ENCODE assay signal across 8 mouse cellular contexts in genomic region chr4:126262119-126262807, GRCm38 (mm10). TPM values are rescaled to one million over a fixed set of nuclear protein-coding genes. Genes with fewer than 3 reads are reported as not detected.
DNase-seq lines count a peak whose midpoint lies in the region; ATAC-seq and TF ChIP-seq lines count a peak whose summit lies in the region.

TSS of gene Trappc3 (plus strand) at chr4:126262325.

- no peaks in the 10 kb centered on the region for H3K9me3 ChIP-seq in MEL (replicated peaks; ENCODE audit: insufficient read depth, low read length)
- no peaks in the 10 kb centered on the region for H3K9me3 ChIP-seq in forebrain, postnatal 0 days (ENCODE audit: low read length)
- H3K9me3 ChIP-seq in lung, embryonic 15.5 days = no peaks in the 10 kb centered on the region

- under 1% methylated on average over 46 of the region's 46 CpGs for WGBS in cerebellum, adult 2 months
- under 1% methylated on average over 46 of the region's 46 CpGs for WGBS in forebrain, postnatal 0 days
- WGBS in lung, embryonic 15.5 days = under 1% methylated on average over 46 of the region's 46 CpGs

- peak; percentile 92 to 100 (median 97) for TF ChIP-seq CTCF in MEL (IDR thresholded peaks at IDR 0.05 in 2 of 3, conservative IDR thresholded peaks at IDR 0.05 in 1 of 3; ENCODE audit: control insufficient read depth in 1 of 3, insufficient read depth in 1 of 3, low read depth in 2 of 3, low read length in 3 of 3, poor library complexity in 1 of 3, severe bottlenecking in 1 of 3)
- peak; percentile 95 for TF ChIP-seq CTCF in cerebellum, adult 2 months (IDR thresholded peaks at IDR 0.05; ENCODE audit: borderline replicate concordance, insufficient read depth, low read depth, low read length)
- peak; percentile 99 for TF ChIP-seq CTCF in forebrain, postnatal 0 days (IDR thresholded peaks at IDR 0.05; ENCODE audit: low read depth)

- peaks cover 0 to 11% of the 10 kb centered on the region in 2 experiments; a peak in 2 of 4 replicates for H3K36me3 ChIP-seq in MEL (ENCODE audit: control insufficient read depth in 1 of 2, insufficient read depth in 2 of 2, low read length in 2 of 2)
- H3K36me3 ChIP-seq in forebrain, postnatal 0 days (ENCODE audit: insufficient read depth) = peaks cover 4% of the 10 kb centered on the region; the same call in 1 of the 2 replicates
- no peaks in the 10 kb centered on the region for H3K36me3 ChIP-seq in lung, embryonic 15.5 days

- TF ChIP-seq EP300 in MEL (IDR thresholded peaks at IDR 0.05; ENCODE audit: low read depth in 1 of 2, low read length in 2 of 2) = no peak; a peak in 1 of 4 replicates

- peaks cover 7% of the 10 kb centered on the region for H3K79me2 ChIP-seq in MEL (ENCODE audit: control insufficient read depth, insufficient read depth, low read length, poor library complexity)

- peak within 1 kb of the TSS; percentile 62 for H3K4me2 ChIP-seq in forebrain, postnatal 0 days (ENCODE audit: low read depth)
- H3K4me2 ChIP-seq in lung, embryonic 15.5 days = peak within 1 kb of the TSS; percentile 81

- H3K27ac ChIP-seq in MEL (ENCODE audit: control insufficient read depth, low read depth, low read length) = peak within 1 kb of the TSS; percentile 38
- peak within 1 kb of the TSS; percentile 77 for H3K27ac ChIP-seq in cerebellum, adult 2 months (ENCODE audit: insufficient read depth, low read length)
- H3K27ac ChIP-seq in forebrain, postnatal 0 days (ENCODE audit: low read depth, low read length) = no peak within 1 kb of the TSS
- H3K27ac ChIP-seq in lung, embryonic 15.5 days = peak within 1 kb of the TSS; percentile 97

- TF ChIP-seq RAD21 in MEL (IDR thresholded peaks at IDR 0.05; ENCODE audit: low read depth, low read length) = no peak; the same call in none of the 2 replicates

- peak; percentile 99 for ATAC-seq in forebrain, postnatal 0 days
- ATAC-seq in lung, embryonic 15.5 days (ENCODE audit: borderline replicate concordance, extremely low read depth, low FRiP score, low TSS enrichment) = peak; percentile 89

- H3K4me1 ChIP-seq in MEL (ENCODE audit: control insufficient read depth in 1 of 2, insufficient read depth in 2 of 2, low read length in 2 of 2) = peaks cover 2 to 18% of the 10 kb centered on the region in 2 experiments; a peak in 3 of 4 replicates
- peaks cover 22% of the 10 kb centered on the region for H3K4me1 ChIP-seq in cerebellum, adult 2 months (ENCODE audit: control insufficient read depth, insufficient read depth, low read length)
- H3K4me1 ChIP-seq in forebrain, postnatal 0 days (ENCODE audit: insufficient read depth) = peaks cover 10% of the 10 kb centered on the region
- peaks cover 50% of the 10 kb centered on the region for H3K4me1 ChIP-seq in lung, embryonic 15.5 days

- no peaks in the 10 kb centered on the region for H3K27me3 ChIP-seq in MEL (ENCODE audit: control insufficient read depth in 1 of 2, insufficient read depth in 2 of 2, low read length in 2 of 2)
- H3K27me3 ChIP-seq in cerebellum, adult 2 months (ENCODE audit: control insufficient read depth, insufficient read depth, low read length) = no peaks in the 10 kb centered on the region
- H3K27me3 ChIP-seq in forebrain, postnatal 0 days (ENCODE audit: insufficient read depth, low read length) = no peaks in the 10 kb centered on the region; the same call in 1 of the 2 replicates
- H3K27me3 ChIP-seq in lung, embryonic 15.5 days = no peaks in the 10 kb centered on the region

- peak; percentile 61 to 76; a peak in 3 of 4 replicates for TF ChIP-seq POLR2A in MEL (IDR thresholded peaks at IDR 0.05; ENCODE audit: control insufficient read depth in 1 of 2, insufficient read depth in 1 of 2, low read depth in 1 of 2, low read length in 2 of 2, poor library complexity in 1 of 2)
- peak; percentile 66; the same call in 1 of the 2 replicates for TF ChIP-seq POLR2A in cerebellum, adult 2 months (IDR thresholded peaks at IDR 0.05; ENCODE audit: borderline replicate concordance, insufficient read depth, low read length)

- peak; percentile 98 for DNase-seq in MEL (ENCODE audit: low read depth, low spot score)
- peak; percentile 100 for DNase-seq in cerebellum, adult 2 months
- peak; percentile 98 for DNase-seq in forebrain, postnatal 0 days
- DNase-seq in heart, postnatal 4 days = peak; percentile 100
- peak; percentile 99 to 100 for DNase-seq in layer of hippocampus, adult 8-10 months (ENCODE audit: low spot score in 2 of 2)
- DNase-seq in ovary, adult 18-20 months (ENCODE audit: low spot score) = peak; percentile 99
- peak; percentile 97 for DNase-seq in thymus, postnatal 0 days (ENCODE audit: low spot score)

- H3K9ac ChIP-seq in MEL (ENCODE audit: control insufficient read depth, low read depth, low read length, poor library complexity, severe bottlenecking) = peak within 1 kb of the TSS; percentile 97
- H3K9ac ChIP-seq in forebrain, postnatal 0 days = peak within 1 kb of the TSS; percentile 79
- H3K9ac ChIP-seq in lung, embryonic 15.5 days = peak within 1 kb of the TSS; percentile 87

- H3K4me3 ChIP-seq in MEL (ENCODE audit: control insufficient read depth in 1 of 2, insufficient read depth in 1 of 2, low read depth in 2 of 2, low read length in 2 of 2) = peak within 1 kb of the TSS; percentile 90 to 99
- H3K4me3 ChIP-seq in cerebellum, adult 2 months (replicated peaks; ENCODE audit: insufficient read depth, low read depth, low read length) = peak within 1 kb of the TSS; percentile 97
- H3K4me3 ChIP-seq in forebrain, postnatal 0 days (ENCODE audit: low read depth, low read length) = peak within 1 kb of the TSS; percentile 67
- H3K4me3 ChIP-seq in lung, embryonic 15.5 days = peak within 1 kb of the TSS; percentile 66

TF ChIP-seq in MEL, 35 proteins besides CTCF, POLR2A, EP300 and RAD21 (continues in another document):
- TF ChIP-seq KAT2A (conservative IDR thresholded peaks at IDR 0.05; ENCODE audit: low read depth, low read length) = peak; percentile 87
- peak; percentile 59; the same call in 1 of the 2 replicates for TF ChIP-seq MYC (IDR thresholded peaks at IDR 0.05; ENCODE audit: low read depth, low read length)
- no peak for TF ChIP-seq GATA1 (IDR thresholded peaks at IDR 0.05; ENCODE audit: low read depth, low read length)
- peak; percentile 72 for TF ChIP-seq TCF12 (IDR thresholded peaks at IDR 0.05; ENCODE audit: low read depth, low read length)
- TF ChIP-seq BHLHE40 (IDR thresholded peaks at IDR 0.05; ENCODE audit: borderline replicate concordance, low read depth, low read length) = peak; percentile 55
- peak; percentile 65; the same call in 1 of the 2 replicates for TF ChIP-seq ZMIZ1 (IDR thresholded peaks at IDR 0.05; ENCODE audit: low read depth, low read length)
- no peak; the same call in 1 of the 2 replicates for TF ChIP-seq CHD2 (IDR thresholded peaks at IDR 0.05; ENCODE audit: low read length)
- TF ChIP-seq MAX (IDR thresholded peaks at IDR 0.05; ENCODE audit: low read length) = peak; percentile 55
- no peak for TF ChIP-seq MYB (IDR thresholded peaks at IDR 0.05; ENCODE audit: low read depth, low read length)
- TF ChIP-seq RCOR1 (IDR thresholded peaks at IDR 0.05; ENCODE audit: low read depth, low read length) = 0 out of 2 replicates have a peak, but pooled peaks have one; percentile 8
- peak; percentile 99 for TF ChIP-seq NRF1 (IDR thresholded peaks at IDR 0.05; ENCODE audit: insufficient read depth, low read depth, low read length, poor library complexity, severe bottlenecking)
- peak; percentile 50 for TF ChIP-seq USF1 (IDR thresholded peaks at IDR 0.05; ENCODE audit: low read depth, low read length)
- TF ChIP-seq JUND (IDR thresholded peaks at IDR 0.05; ENCODE audit: low read depth, low read length) = no peak
- TF ChIP-seq ZC3H11A (IDR thresholded peaks at IDR 0.05; ENCODE audit: low read depth, low read length) = peak; percentile 92
- TF ChIP-seq TBP (IDR thresholded peaks at IDR 0.05; ENCODE audit: low read depth, low read length) = peak; percentile 68; the same call in 1 of the 2 replicates
- TF ChIP-seq ELF1 (IDR thresholded peaks at IDR 0.05; ENCODE audit: low read depth, low read length) = peak; percentile 99
- peak; percentile 99 for TF ChIP-seq HCFC1 (IDR thresholded peaks at IDR 0.05; ENCODE audit: low read depth, low read length)
- peak; percentile 91 for TF ChIP-seq MAZ (IDR thresholded peaks at IDR 0.05; ENCODE audit: low read depth, low read length)
- no peak for TF ChIP-seq MAFK (IDR thresholded peaks at IDR 0.05; ENCODE audit: borderline replicate concordance, low read depth, low read length)
- TF ChIP-seq MEF2A (IDR thresholded peaks at IDR 0.05; ENCODE audit: extremely low read depth, insufficient replicate concordance, low read depth, low read length, poor library complexity, severe bottlenecking) = no peak
- peak; percentile 72 for TF ChIP-seq NELFE (IDR thresholded peaks at IDR 0.05; ENCODE audit: low read depth, low read length)
- peak; percentile 98 for TF ChIP-seq SIN3A (IDR thresholded peaks at IDR 0.05; ENCODE audit: low read length)
- TF ChIP-seq ETS1 (IDR thresholded peaks at IDR 0.05; ENCODE audit: low read depth, low read length) = peak; percentile 42; the same call in 1 of the 2 replicates
- TF ChIP-seq TAL1 (IDR thresholded peaks at IDR 0.05; ENCODE audit: low read length) = no peak
- TF ChIP-seq UBTF (IDR thresholded peaks at IDR 0.05; ENCODE audit: borderline replicate concordance, insufficient read depth, low read depth, low read length) = no peak
- peak; percentile 40 for TF ChIP-seq ZNF384 (IDR thresholded peaks at IDR 0.05; ENCODE audit: low read depth, low read length)
- peak; percentile 97 for TF ChIP-seq SMC3 (IDR thresholded peaks at IDR 0.05; ENCODE audit: low read depth, low read length)
- peak; percentile 78; the same call in 1 of the 2 replicates for TF ChIP-seq POLR2AphosphoS2 (IDR thresholded peaks at IDR 0.05; ENCODE audit: low read length)
- no peak for TF ChIP-seq POLR2AphosphoS5 (IDR thresholded peaks at IDR 0.05; ENCODE audit: borderline replicate concordance, low read depth, low read length)
- no peak for TF ChIP-seq ZKSCAN1 (IDR thresholded peaks at IDR 0.05; ENCODE audit: low read depth, low read length)

RNA-seq across cellular contexts. Expression of gene Trappc3, which starts in this region (rescaled TPM):
- 66.6 and 71.0 TPM in 2 replicates for total RNA-seq in MEL (2012; rRNA removed)
- polyA plus RNA-seq in MEL (2012; ENCODE audit: insufficient read depth in 1 of 2, insufficient read length in 2 of 2, low read depth in 1 of 2, low replicate concordance in 2 of 2, missing spikeins in 1 of 2) = 10 to 100 TPM in 1 of 2 experiments, not detected in 1; 72.0 TPM
- polyA plus RNA-seq in cerebellum, adult 2 months (2012; rRNA removed) = 175 TPM in 2 replicates
- 143 TPM in 2 replicates for total RNA-seq in forebrain, postnatal 0 days (2014; rRNA removed)
- polyA plus RNA-seq in forebrain, postnatal 0 days (2015; fragmentation: Nextera tagmentation; extraction: Ambion mirVana) = 199 and 202 TPM in 2 replicates
- total RNA-seq in heart, postnatal 4 days (2021) = 10 to 100 TPM; 50.7 to 54.3 TPM
- total RNA-seq in layer of hippocampus, adult 8-10 months (2022) = 10 to 100 TPM; 79.9 to 89.9 (median 85.1) TPM
- polyA plus RNA-seq in lung, embryonic 15.5 days (2015; fragmentation: Nextera tagmentation; extraction: Ambion mirVana) = 106 and 108 TPM in 2 replicates
- 112 and 123 TPM in 2 replicates for polyA plus RNA-seq in thymus, postnatal 0 days (2015; fragmentation: Nextera tagmentation; extraction: Ambion mirVana)
